Mouse (Mus musculus) layer of hippocampus, adult 11-12 months (tissue): ENCODE measurements at regions not wholly inside any gene's neighbourhood (a gene's known extent, or its start where the extent isn't known, plus 50 kb on each side); places are given as distances from the start of the nearest gene placed in this dataset.
A peak's percentile ranks its signal among the peaks of the same experiment; 100 is the strongest.

ENCODE experiments used
- DNase-seq: peaks from one replicate; pipeline ENCODE4 v3.0.0; 2022; ENCODE audit warnings: low spot score

DNA sequence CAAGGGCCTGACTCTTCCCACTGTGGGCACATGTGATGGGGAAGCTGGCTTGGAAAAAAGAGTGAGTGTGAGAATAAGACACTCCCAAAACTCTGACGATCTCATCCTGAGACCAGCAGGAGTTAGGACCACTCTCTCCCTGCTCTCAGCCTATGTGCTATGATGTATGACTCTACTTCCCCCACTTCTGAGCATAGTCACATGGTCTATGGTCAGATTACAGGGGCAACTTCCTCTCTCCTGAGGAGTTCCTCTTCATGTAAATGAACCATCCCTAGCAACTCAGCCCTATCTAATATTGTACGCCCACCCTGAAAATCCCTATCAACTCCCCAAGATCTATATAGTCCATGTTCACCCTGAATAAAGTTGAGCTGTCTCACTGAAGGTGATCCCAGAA lies 120.0 kb upstream of the Lmo4 start:
- no peak for DNase-seq

DNA sequence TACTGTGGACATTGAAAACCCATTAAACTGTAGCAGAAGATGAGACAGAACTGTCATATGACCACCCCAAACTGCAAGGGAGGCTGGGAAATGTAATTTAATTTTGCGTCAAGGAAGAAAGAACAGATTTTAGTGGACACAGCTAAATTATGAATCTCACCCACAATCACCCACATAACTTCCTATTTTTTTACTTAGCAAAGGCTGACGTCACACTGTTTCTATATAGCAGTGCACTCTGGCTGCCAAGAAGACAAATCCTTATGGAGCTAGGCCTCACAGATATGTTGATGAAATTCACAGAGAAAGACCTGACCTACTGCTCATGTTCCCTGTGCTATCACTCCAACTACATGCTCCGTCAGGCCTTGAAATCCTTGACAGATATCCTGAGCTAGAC lies 118.5 kb upstream of the Lmo4 start:
- no peak for DNase-seq

DNA sequence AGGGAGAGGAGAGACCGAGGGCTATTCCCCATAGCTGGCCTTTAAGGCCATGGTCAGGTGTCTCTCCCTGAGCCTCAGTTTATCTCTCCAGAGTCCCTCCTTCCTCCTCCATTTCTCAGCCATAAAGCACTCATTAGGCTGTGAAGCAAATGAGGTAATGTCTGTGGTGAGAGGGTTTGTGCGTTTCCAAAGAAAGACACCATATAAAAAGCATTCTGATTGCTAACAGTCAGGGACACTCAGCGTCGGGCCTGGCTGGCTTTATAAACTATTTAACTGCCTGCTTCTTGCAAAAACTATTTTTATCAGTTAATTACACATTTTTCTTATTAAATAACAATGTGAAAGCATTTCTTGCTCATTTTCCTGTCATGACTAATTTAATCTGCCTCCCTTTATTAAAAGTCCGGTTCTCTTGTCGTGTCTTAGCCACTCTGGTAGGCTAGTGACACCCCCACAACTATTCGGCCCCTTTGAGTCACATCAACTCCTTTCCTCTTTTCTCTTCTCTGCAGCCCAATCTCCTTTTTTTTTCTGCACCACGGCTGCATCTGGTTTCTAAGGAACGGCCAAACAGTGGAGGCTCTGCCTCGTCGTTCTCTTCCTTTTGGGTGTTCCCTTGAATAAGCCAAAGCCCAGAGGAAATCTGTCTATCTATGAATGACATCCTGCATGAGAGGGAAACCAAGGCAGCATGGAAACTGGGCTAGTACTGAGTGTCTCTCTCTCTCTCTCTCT lies 114.6 kb upstream of the Lmo4 start:
- no peak for DNase-seq

GRCm38 (mm10) chr3:144318761-144319467 lies 113.9 kb upstream of the Lmo4 start:
- peak; percentile 48 for DNase-seq

GRCm38 (mm10) chr3:144310748-144311147 lies 105.7 kb upstream of the Lmo4 start:
- no peak for DNase-seq

GRCm38 (mm10) chr3:144308616-144309015 lies 103.6 kb upstream of the Lmo4 start:
- no peak for DNase-seq

GRCm38 (mm10) chr3:144307557-144307956 lies 102.5 kb upstream of the Lmo4 start:
- DNase-seq, result no peak

DNA sequence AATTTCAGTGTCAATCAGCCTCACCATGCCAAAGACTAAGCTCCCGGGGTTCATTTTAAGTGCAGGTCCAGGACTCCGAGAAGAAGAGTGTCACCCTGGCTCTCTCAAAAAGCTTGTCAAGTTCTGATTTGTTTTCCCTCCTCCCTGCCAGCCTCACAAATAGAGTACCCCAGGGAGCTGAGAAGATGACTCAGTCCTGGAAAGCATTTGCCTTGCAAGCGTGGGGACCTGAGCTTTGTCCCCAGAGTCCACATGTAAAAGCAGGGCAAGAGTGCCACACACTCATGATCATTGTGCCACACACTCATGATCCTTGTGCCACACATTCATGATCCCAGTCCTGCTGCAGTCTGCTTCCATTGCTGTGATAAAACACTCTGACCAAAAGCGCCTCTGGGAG lies 100.4 kb upstream of the Lmo4 start:
- no peak for DNase-seq

- DNase-seq, result no peak
These were observed 99.9 kb upstream of the Lmo4 start for GRCm38 (mm10) chr3:144304924-144305323.

GRCm38 (mm10) chr3:144302626-144303025 lies 97.6 kb upstream of the Lmo4 start:
- no peak for DNase-seq

- no peak for DNase-seq
These were observed 96.0 kb upstream of the Lmo4 start for GRCm38 (mm10) chr3:144301068-144301467.

- no peak for DNase-seq
These were observed 94.2 kb upstream of the Lmo4 start for GRCm38 (mm10) chr3:144299239-144299638.

GRCm38 (mm10) chr3:144289489-144289888 lies 84.5 kb upstream of the Lmo4 start:
- peak; percentile 48 for DNase-seq

DNA sequence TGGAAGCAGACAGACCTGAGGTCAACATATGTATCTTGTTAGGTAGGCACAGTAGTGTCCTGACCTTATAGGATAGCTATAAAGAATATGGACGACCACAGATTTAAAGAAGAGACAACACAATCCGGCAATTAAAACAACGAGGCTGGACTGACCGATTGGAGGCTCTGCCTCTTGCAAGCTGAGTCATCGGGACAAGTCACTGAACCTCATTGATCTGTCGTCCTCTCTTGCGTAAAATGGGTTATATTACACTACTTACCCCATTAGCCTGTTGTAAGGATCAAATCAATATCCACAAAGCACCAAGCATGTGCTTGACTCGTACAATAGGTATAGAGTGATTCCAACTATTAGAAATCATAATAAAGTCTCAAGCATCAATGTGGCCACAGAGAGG lies 81.1 kb upstream of the Lmo4 start:
- DNase-seq, result no peak

GRCm38 (mm10) chr3:144284326-144284725 lies 79.3 kb upstream of the Lmo4 start:
- no peak for DNase-seq

GRCm38 (mm10) chr3:144273115-144273514 lies 68.1 kb upstream of the Lmo4 start:
- no peak for DNase-seq

GRCm38 (mm10) chr3:144270206-144270605 lies 65.2 kb upstream of the Lmo4 start:
- DNase-seq, result no peak

DNA sequence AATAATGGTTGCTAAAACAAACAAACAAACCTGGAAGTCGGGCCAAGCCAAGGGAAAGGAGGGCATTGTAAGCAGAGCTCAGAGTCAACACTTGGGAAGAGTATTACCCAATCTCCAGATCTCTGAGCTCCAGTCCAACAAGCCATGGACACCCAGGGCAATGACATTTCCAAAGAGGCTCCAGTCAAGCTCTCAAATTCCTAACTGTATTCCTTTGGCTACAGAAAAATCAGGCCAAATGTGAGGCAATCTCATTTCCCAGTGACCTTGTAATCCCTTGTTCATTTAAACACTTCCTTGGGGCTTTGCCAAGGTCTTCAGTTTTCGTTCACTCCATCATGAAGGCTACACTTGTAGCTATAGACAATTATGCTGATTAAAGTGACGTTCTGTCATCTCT lies 59.5 kb upstream of the Lmo4 start:
- DNase-seq, result no peak

DNA sequence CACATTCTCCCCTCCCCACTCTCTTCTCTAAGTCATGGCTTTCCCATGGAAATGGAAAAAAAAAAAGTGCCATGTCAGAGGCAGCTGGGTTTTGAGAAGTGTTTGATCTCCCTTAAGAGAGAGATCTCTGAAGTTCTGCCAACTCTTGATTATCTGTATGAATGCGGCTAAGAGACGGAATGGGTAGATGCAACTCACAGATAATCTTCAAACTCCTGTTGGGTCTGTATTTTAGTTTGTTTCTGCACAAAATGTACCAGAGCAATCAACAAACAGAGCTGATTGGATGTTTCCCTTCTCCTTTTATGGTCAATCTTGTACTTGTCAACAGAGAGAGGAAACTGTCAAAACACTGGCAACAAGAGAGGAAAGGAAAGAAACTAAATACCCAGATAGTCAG lies 55.9 kb upstream of the Lmo4 start:
- no peak for DNase-seq

GRCm38 (mm10) chr3:144257714-144258517 lies 52.9 kb upstream of the Lmo4 start:
- DNase-seq, result no peak

DNA sequence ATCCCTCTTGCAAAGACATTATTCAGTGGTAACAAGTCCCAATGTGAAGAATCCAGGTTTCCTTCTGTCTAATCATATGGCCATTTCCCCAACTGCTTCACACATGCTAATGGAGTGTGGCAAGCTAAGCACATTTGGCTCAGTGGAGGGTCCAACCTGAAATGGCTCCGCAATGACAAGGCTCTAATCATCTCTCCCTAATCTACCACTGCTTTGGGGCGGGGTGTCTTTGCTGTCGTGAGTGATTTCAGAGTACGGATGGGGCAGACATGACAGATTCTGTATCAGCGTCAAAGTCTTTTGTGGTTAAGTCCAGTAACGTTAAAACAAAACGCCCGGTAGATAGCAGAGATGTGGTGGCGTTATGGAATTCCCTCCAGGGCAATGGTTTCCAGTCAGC lies 52.2 kb upstream of the Lmo4 start:
- no peak for DNase-seq

DNA sequence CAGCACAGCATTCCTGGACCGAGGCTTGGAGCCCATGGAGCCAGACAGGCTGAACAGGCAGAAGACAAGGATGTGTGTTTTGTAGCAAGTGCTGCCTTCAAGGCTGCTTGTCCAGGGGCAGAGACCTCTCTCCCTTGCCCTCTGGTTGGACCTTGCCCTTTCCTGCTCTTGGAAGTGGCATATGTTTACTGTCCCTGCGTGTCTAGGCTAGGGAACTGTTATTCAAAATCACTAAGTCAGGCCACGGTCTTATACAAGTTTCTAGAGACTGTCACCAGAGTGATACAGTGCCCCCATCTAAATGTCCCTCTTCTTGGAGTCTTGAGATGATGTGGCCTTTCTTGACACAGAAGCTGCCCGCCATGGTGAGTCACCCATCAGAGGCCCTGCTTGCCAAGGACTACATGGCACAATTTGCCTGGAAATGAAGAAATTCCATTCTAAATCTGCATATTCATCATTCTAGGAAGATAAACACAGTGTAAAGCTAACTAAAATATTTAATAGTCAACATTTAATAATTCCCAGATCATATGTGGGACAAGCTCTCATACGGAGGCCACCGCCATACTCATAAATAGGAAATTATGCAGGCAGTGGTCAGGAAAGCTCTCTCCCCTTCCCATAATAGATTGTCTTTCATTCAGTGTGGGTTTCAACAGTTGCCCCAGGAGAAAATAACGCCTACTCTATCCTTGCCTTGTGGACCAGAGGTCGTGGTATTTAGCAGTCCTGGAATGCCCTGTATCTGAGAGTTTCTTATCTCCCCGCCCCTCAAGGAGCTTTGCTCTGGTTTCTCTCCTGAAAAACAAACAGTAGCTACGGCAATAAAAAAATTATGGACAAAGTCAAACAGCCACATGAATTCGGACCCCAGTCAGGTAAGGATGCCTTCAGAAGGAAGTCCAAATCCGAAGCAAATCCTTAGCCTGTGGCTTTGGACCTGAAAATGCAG lies 50.9 kb upstream of the Lmo4 start:
- DNase-seq, result no peak
